Mouse (Mus musculus) heart, postnatal 0 days (tissue): ENCODE results near the gene 9830107B12Rik. TPM values are rescaled to one million over a fixed set of nuclear protein-coding genes. Genes with fewer than 3 reads are reported as not detected.

Source experiments
- ATAC-seq: fragments of 200-750 bp; cut with Nextera tagmentation; 2 replicates; pipeline ENCODE4 v1.8.0; 2017; ENCODE audit warnings: low read depth, moderate number of reproducible peaks, moderate library complexity; ENCODE audit not compliant: insufficient read depth
- DNase-seq: peaks from one replicate; pipeline ENCODE4 v3.0.0-alpha.2; 2016; ENCODE audit warnings: low spot score
- H3K27ac ChIP-seq: fragments of 300-500 bp; sonication (generic); 2 replicates; pipeline ENCODE4 v1.5.1; 2014; ENCODE audit warnings: low read depth, mild to moderate bottlenecking
- H3K27me3 ChIP-seq: fragments of 300-500 bp; sonication (generic); 2 replicates; pipeline ENCODE4 v1.6.1; 2014; ENCODE audit warnings: low read length, mixed read lengths; ENCODE audit not compliant: control insufficient read depth, insufficient read depth
- H3K36me3 ChIP-seq: fragments of 300-500 bp; sonication (generic); replicated peaks from 2 replicates; pipeline ENCODE4 v1.6.1; 2014; ENCODE audit warnings: low read length, mixed read lengths; ENCODE audit not compliant: control insufficient read depth, insufficient read depth
- H3K4me1 ChIP-seq: fragments of 300-500 bp; sonication (generic); 2 replicates; pipeline ENCODE4 v1.6.1; 2014; ENCODE audit warnings: antibody characterized with exemption; ENCODE audit not compliant: control insufficient read depth, insufficient read depth
- H3K4me2 ChIP-seq: fragments of 300-500 bp; sonication (generic); 2 replicates; pipeline ENCODE4 v1.6.1; 2014; ENCODE audit warnings: low read depth, mild to moderate bottlenecking, low read length, moderate library complexity
- H3K4me3 ChIP-seq: fragments of 300-500 bp; sonication (generic); 2 replicates; pipeline ENCODE4 v1.5.1; 2014; ENCODE audit warnings: low read depth, low read length
- H3K9ac ChIP-seq: fragments of 300-500 bp; sonication (generic); replicated peaks from 2 replicates; pipeline ENCODE4 v1.6.1; 2014; ENCODE audit warnings: low read depth, low read length, mixed read lengths
- H3K9me3 ChIP-seq: fragments of 300-500 bp; sonication (generic); replicated peaks from 2 replicates; pipeline ENCODE4 v1.6.1; 2016; ENCODE audit warnings: low read length; ENCODE audit not compliant: control insufficient read depth
- CTCF ChIP-seq: IDR thresholded peaks from 2 replicates; pipeline ENCODE4 v1.5.1; 2016; ENCODE audit warnings: antibody characterized with exemption, control low read depth, low read depth
- EP300 ChIP-seq: IDR thresholded peaks from 2 replicates; pipeline ENCODE4 v1.6.1; 2016; ENCODE audit warnings: antibody characterized with exemption, low read depth
- WGBS: fragments of 180-500 bp; shearing (Covaris S2); extraction: QIAGEN DNeasy Blood & Tissue Kit; methylation state at CpG from one replicate; pipeline ENCODE4 v1.1.7; 2014; 5-methylcytosine and 5-hydroxymethylcytosine counted together
- polyA plus RNA-seq: library from polyadenylated mRNA; unstranded; fragments of >200 nt; fragmentation: Nextera tagmentation; extraction: Ambion mirVana; gene quantifications from 2 replicates; pipeline ENCODE4 v1.2.1, GENCODE M21; 2015
- total RNA-seq: library from RNA; depleted of rRNA; stranded (reverse); fragments of >200 nt; gene quantifications from 2 replicates; pipeline ENCODE4 v1.2.3, GENCODE M21; 2014; ENCODE audit warnings: low replicate concordance

The 9830107B12Rik gene
- total and polyA plus RNA-seq, 2 experiments from 2014 or later: 0.08 TPM; not detected in 1

- Histone ChIP-seq H3K4me1 (peaks cover 14% of the 10 kb centered on the region), H3K36me3 (no peaks in the 10 kb centered on the region), H3K4me3 (peak overlapping the region; percentile 34), H3K27ac (no peak overlapping the region), H3K9ac (no peak overlapping the region), H3K27me3 (peaks cover 74% of the 10 kb centered on the region), H3K4me2 (peak overlapping the region; percentile 61), H3K9me3 (peaks cover 5% of the 10 kb centered on the region; the same call in 1 of the 2 replicates)
- peak; percentile 31; the same call in 1 of the 2 replicates for ATAC-seq
- TF ChIP-seq CTCF (peak; percentile 51), EP300 (no peak)
- peak; percentile 69 for DNase-seq
- WGBS: under 1% methylated on average over 32 of the region's 41 CpGs
These were observed 48.9 kb downstream of the 9830107B12Rik start for GRCm38 (mm10) chr17:48097011-48097742.

- 5% methylated on average over 17 of the region's 17 CpGs for WGBS
These were observed 49.7 kb downstream of the 9830107B12Rik start for GRCm38 (mm10) chr17:48096321-48096720.

GRCm38 (mm10) chr17:48095718-48096121 lies 50.3 kb downstream of the 9830107B12Rik start:
- Histone ChIP-seq H3K27ac (no peak overlapping the region), H3K4me3 (peak overlapping the region; percentile 18), H3K27me3 (peaks cover 74% of the 10 kb centered on the region)

More at GRCm38 (mm10) chr17:48096321-48096720, 49.7 kb downstream of the 9830107B12Rik start:
- no peak for DNase-seq
- Histone ChIP-seq H3K9me3 (peaks cover 5% of the 10 kb centered on the region; the same call in 1 of the 2 replicates), H3K4me2 (no peak overlapping the region), H3K4me1 (peaks cover 14% of the 10 kb centered on the region), H3K9ac (no peak overlapping the region), H3K27me3 (peaks cover 74% of the 10 kb centered on the region), H3K36me3 (no peaks in the 10 kb centered on the region), H3K4me3 (peak overlapping the region; percentile 34; the same call in 1 of the 2 replicates), H3K27ac (no peak overlapping the region)
- TF ChIP-seq EP300 (no peak), CTCF (no peak)
- no peak for ATAC-seq

GRCm38 (mm10) chr17:48094820-48095680 lies 51.0 kb downstream of the 9830107B12Rik start:
- Histone ChIP-seq H3K9me3 (peaks cover 5% of the 10 kb centered on the region; the same call in 1 of the 2 replicates), H3K27ac (no peak overlapping the region), H3K4me1 (peaks cover 14% of the 10 kb centered on the region), H3K36me3 (no peaks in the 10 kb centered on the region), H3K4me3 (no peak overlapping the region; the same call in 1 of the 2 replicates), H3K4me2 (no peak overlapping the region), H3K9ac (no peak overlapping the region), H3K27me3 (peaks cover 69% of the 10 kb centered on the region)
- ATAC-seq (no peak), DNase-seq (no peak)
- WGBS: 11% methylated on average over 20 of the region's 20 CpGs
- TF ChIP-seq EP300 (no peak), CTCF (no peak)

More at GRCm38 (mm10) chr17:48095718-48096121, 50.3 kb downstream of the 9830107B12Rik start:
- H3K9ac ChIP-seq: no peak overlapping the region
- peaks cover 5% of the 10 kb centered on the region; the same call in 1 of the 2 replicates for H3K9me3 ChIP-seq
- WGBS: under 1% methylated on average over 26 of the region's 26 CpGs
- TF ChIP-seq EP300: no peak
- TF ChIP-seq CTCF: no peak
- ATAC-seq (no peak), DNase-seq (no peak)
- H3K4me2 ChIP-seq: peak overlapping the region; percentile 14; the same call in 1 of the 2 replicates
- peaks cover 14% of the 10 kb centered on the region for H3K4me1 ChIP-seq
- H3K36me3 ChIP-seq: no peaks in the 10 kb centered on the region

DNA sequence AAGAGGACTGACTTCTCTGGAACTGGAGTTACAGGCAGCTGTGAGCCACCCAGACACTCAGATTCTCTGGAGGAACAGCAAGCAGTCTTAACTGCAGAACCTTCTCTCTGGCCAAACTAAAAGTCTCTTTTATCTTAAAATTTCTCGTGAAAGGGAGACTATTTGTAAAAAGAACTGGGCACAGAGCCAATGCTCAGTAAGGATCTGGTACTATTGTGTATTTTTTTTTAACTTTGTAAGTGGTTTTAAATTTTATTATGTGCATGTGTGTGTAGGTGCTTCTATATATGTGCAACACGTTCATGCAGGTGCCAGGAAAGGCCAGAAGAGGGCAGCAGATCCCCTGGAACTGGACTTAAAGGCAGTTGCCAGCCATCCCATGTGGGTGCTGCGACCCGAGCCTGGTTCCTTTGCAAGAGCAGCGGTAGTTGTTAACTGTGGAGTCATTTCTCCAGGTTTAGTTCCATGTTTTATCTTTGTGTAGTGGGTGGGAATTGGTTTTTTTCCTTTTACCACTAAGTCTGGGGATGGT lies 52.7 kb downstream of the 9830107B12Rik start:
- no peak for DNase-seq
- peaks cover 11% of the 10 kb centered on the region for H3K4me1 ChIP-seq
- H3K9me3 ChIP-seq: peaks cover 5% of the 10 kb centered on the region; the same call in 1 of the 2 replicates
- no peaks in the 10 kb centered on the region for H3K36me3 ChIP-seq
- H3K27me3 ChIP-seq: peaks cover 52% of the 10 kb centered on the region
- no peak for TF ChIP-seq EP300
- TF ChIP-seq CTCF: no peak
- no peak for ATAC-seq
- no peak overlapping the region for H3K9ac ChIP-seq
- H3K4me3 ChIP-seq: no peak overlapping the region
- no peak overlapping the region for H3K27ac ChIP-seq
- WGBS: 75% methylated on average over 5 of the region's 5 CpGs
- no peak overlapping the region for H3K4me2 ChIP-seq
